Mouse (Mus musculus) frontal cortex, adult 2 months (tissue): ENCODE data around the gene Kmt2e. TPM values are rescaled to one million over a fixed set of nuclear protein-coding genes. Genes with fewer than 3 reads are reported as not detected.
"Not testable (repeated sequence)": the region's sequence is repeated elsewhere in the genome, so short reads cannot be mapped to it uniquely, and the experiment has no call there.

Experiments
- DNase-seq, 2 experiments: peaks; one replicate each; pipeline ENCODE4 v3.0.0; 2022; ENCODE audit warnings: low spot score in 1 of 2; ENCODE audit errors: extremely low spot score in 1 of 2
- polyA plus RNA-seq: library from polyadenylated mRNA; depleted of rRNA; stranded (reverse); fragments of >200 nt; gene quantifications from 2 replicates; pipeline ENCODE4 v1.2.3, GENCODE M21; 2012

Gene Kmt2e
- polyA plus RNA-seq, 1 experiment = 49.7 TPM

DNA sequence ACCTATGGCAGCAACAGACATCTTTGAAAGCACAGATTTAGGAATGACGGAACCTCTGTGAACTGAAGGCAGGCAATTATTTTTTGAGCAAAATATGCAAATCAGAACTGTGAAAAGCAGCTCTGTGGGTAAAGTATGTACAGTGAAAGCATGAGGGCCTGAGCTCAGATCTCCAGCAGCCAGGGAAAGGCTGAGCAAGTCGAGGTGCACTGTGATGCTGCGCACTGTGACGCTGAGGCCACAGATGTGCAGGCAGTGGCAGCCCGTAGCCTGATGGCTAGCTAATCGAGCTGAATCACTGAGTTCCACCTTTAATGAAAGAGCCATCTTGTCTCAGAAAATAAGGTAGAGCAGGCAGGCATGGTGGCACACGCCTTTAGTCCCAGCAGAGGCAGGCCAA, 101.5 kb downstream of the Kmt2e start:
- no peak for DNase-seq

DNA sequence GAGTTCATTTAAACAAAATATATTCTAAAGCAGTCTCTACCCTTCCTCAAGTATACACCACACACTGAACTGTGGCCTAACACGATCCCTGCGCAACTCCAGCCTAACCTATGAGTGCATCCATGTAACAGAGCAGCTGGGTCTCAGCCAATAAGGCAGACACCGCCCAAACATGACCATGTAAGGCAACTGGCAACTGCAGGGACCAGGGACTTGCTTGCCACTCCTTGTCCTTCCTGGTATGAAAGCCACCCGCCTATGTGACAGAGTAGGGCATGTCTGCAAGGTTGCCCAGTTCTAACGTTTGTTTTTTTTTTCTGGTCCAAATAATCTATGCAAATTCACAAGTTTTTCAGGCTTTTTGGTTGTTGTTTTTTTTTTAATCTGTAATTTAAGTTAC, 117.4 kb downstream of the Kmt2e start:
- no peak for DNase-seq

DNA sequence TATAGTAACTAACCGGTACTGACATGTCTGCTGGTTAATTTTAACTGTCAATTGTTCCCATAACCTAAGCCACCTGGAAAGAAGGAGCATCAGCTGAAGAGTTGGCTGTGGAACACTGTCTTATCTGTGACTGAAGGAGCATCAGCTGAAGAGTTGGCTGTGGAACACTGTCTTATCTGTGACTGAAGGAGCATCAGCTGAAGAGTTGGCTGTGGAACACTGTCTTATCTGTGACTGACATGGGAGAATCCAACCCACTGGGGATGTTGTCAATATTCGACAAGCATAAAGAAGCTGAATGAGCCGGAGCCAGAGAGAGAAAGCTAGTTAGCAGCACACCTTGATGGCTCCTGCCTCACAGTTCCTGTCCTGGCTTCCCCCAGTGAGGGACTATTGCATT, 119.1 kb downstream of the Kmt2e start:
- not testable (repeated sequence) for DNase-seq
